Mouse (Mus musculus) lung, postnatal 0 days (tissue): Measurements from ENCODE around the gene Mtch2.

Experiments
- CTCF ChIP-seq: IDR thresholded peaks from 2 replicates; pipeline ENCODE4 v1.5.1; 2016; ENCODE audit warnings: antibody characterized with exemption, mild to moderate bottlenecking
- EP300 ChIP-seq: IDR thresholded peaks from 2 replicates; pipeline ENCODE4 v1.6.1; 2016; ENCODE audit warnings: antibody characterized with exemption, mild to moderate bottlenecking, control low read depth

DNA sequence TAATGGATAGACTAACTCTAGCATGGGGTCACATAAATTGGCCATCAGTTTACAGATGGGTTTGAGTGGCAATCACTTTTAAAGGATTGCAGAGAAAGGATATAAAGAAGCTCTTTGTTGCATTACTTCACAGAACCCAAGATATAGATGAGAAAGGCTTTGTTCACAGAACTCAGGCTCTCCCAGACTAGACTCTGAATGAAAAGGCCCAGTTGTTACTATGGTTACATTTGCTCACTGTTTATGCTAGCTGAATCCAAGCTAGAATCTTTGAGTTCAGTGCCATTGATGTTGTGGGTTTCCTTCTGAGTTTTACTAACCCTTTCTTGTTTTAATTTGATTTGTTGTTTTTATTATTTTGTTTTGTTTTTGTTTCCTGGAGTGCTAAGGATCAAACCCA is 17.2 kb downstream of the Mtch2 start:
- no peak for TF ChIP-seq CTCF
- TF ChIP-seq EP300, result no peak
